Mouse (Mus musculus) embryonic facial prominence, embryonic 10.5 days (tissue): Measurements from ENCODE around the gene Galnt7. TPM values are rescaled to one million over a fixed set of nuclear protein-coding genes. Genes with fewer than 3 reads are reported as not detected.

ENCODE experiments used
- polyA plus RNA-seq: library from polyadenylated mRNA; unstranded; fragments of >200 nt; fragmentation: Nextera tagmentation; extraction: Ambion mirVana; gene quantifications from 2 replicates; pipeline ENCODE4 v1.2.1, GENCODE M21; 2016

The Galnt7 gene
- polyA plus RNA-seq, 1 experiment from 2014 or later: 23.2 TPM

Other genes starting within 250 kb of the Galnt7 start
- gene Scrg1, start 197.1 kb downstream of the Galnt7 start, polyA plus RNA-seq: 0.45 and 1.1 TPM in 2 replicates
- 72.8 and 76.0 TPM in 2 replicates for gene Sap30, start 165.2 kb downstream of the Galnt7 start, polyA plus RNA-seq
- gene Hmgb2, start 141.1 kb downstream of the Galnt7 start, polyA plus RNA-seq: 579 and 587 TPM in 2 replicates